Mouse (Mus musculus) liver, postnatal 0 days (tissue): ENCODE results near the gene Prcp.

Experiments
- CTCF ChIP-seq: sonication (generic); IDR thresholded peaks from 2 replicates; pipeline ENCODE4 v1.5.1; 2016; ENCODE audit warnings: antibody characterized with exemption, low read depth
- EP300 ChIP-seq: IDR thresholded peaks from 2 replicates; pipeline ENCODE4 v1.6.1; 2016; ENCODE audit warnings: antibody characterized with exemption, low read depth, mild to moderate bottlenecking

- TF ChIP-seq CTCF (no peak), EP300 (no peak)
Measured at GRCm38 (mm10) chr7:92878575-92879285, 4.5 kb downstream of the Prcp start.
